Mouse (Mus musculus): ENCODE measurements around the gene Jade1. TPM values are rescaled to one million over a fixed set of nuclear protein-coding genes. Genes with fewer than 3 reads are reported as not detected.

Jade1 gene
- polyA plus RNA-seq, 1 experiment from 2014 or later: 18.6 TPM

GRCm38 (mm10) chr3:41609071-41609470, 53.5 kb downstream of the Jade1 start:
- no peak for DNase-seq (ENCODE audit: low spot score)

GRCm38 (mm10) chr3:41612211-41612610, 56.7 kb downstream of the Jade1 start:
- WGBS: 88% methylated on average over 3 of the region's 3 CpGs
- Histone ChIP-seq H3K27ac (ENCODE audit: low read depth, low read length) (no peak overlapping the region), H3K4me1 (replicated peaks; ENCODE audit: control insufficient read depth, insufficient read depth, low read length) (no peaks in the 10 kb centered on the region), H3K9me3 (ENCODE audit: control insufficient read depth, low read length) (no peaks in the 10 kb centered on the region), H3K4me3 (ENCODE audit: low read depth, low read length) (no peak overlapping the region), H3K27me3 (replicated peaks; ENCODE audit: control insufficient read depth, insufficient read depth, low read length) (no peaks in the 10 kb centered on the region), H3K4me2 (no peak overlapping the region), H3K36me3 (ENCODE audit: control insufficient read depth, insufficient read depth, low read length) (peaks cover 25% of the 10 kb centered on the region), H3K9ac (ENCODE audit: low read depth, low read length) (no peak overlapping the region)
- DNase-seq (ENCODE audit: low spot score): no peak
- ATAC-seq (replicated peaks; ENCODE audit: low FRiP score): no peak

More at GRCm38 (mm10) chr3:41609071-41609470, 53.5 kb downstream of the Jade1 start:
- WGBS: 92% methylated on average over 5 of the region's 5 CpGs
- no peak for ATAC-seq (replicated peaks; ENCODE audit: low FRiP score)
- Histone ChIP-seq H3K9ac (ENCODE audit: low read depth, low read length) (no peak overlapping the region), H3K27ac (ENCODE audit: low read depth, low read length) (no peak overlapping the region), H3K4me3 (ENCODE audit: low read depth, low read length) (no peak overlapping the region), H3K27me3 (replicated peaks; ENCODE audit: control insufficient read depth, insufficient read depth, low read length) (no peaks in the 10 kb centered on the region), H3K4me2 (no peak overlapping the region), H3K9me3 (ENCODE audit: control insufficient read depth, low read length) (no peaks in the 10 kb centered on the region), H3K4me1 (replicated peaks; ENCODE audit: control insufficient read depth, insufficient read depth, low read length) (no peaks in the 10 kb centered on the region), H3K36me3 (ENCODE audit: control insufficient read depth, insufficient read depth, low read length) (peaks cover 28% of the 10 kb centered on the region)

GRCm38 (mm10) chr3:41613706-41614105, 58.2 kb downstream of the Jade1 start:
- WGBS: 94% methylated on average over 9 of the region's 9 CpGs

GRCm38 (mm10) chr3:41614230-41614985, 58.9 kb downstream of the Jade1 start:
- no peaks in the 10 kb centered on the region for H3K9me3 ChIP-seq (ENCODE audit: control insufficient read depth, low read length)
- H3K36me3 ChIP-seq (ENCODE audit: control insufficient read depth, insufficient read depth, low read length): peaks cover 24% of the 10 kb centered on the region
- no peak overlapping the region for H3K27ac ChIP-seq (ENCODE audit: low read depth, low read length)
- no peak for DNase-seq (ENCODE audit: low spot score)
- H3K9ac ChIP-seq (ENCODE audit: low read depth, low read length): no peak overlapping the region
- no peak overlapping the region for H3K4me2 ChIP-seq
- WGBS: 90% methylated on average over 5 of the region's 5 CpGs
- H3K4me3 ChIP-seq (ENCODE audit: low read depth, low read length): no peak overlapping the region
- H3K4me1 ChIP-seq (replicated peaks; ENCODE audit: control insufficient read depth, insufficient read depth, low read length): no peaks in the 10 kb centered on the region
- ATAC-seq (replicated peaks; ENCODE audit: low FRiP score): no peak
- no peaks in the 10 kb centered on the region for H3K27me3 ChIP-seq (replicated peaks; ENCODE audit: control insufficient read depth, insufficient read depth, low read length)

More at GRCm38 (mm10) chr3:41613706-41614105, 58.2 kb downstream of the Jade1 start:
- H3K9ac ChIP-seq (ENCODE audit: low read depth, low read length): no peak overlapping the region
- H3K4me2 ChIP-seq: no peak overlapping the region
- DNase-seq (ENCODE audit: low spot score) (no peak), ATAC-seq (replicated peaks; ENCODE audit: low FRiP score) (no peak)
- H3K36me3 ChIP-seq (ENCODE audit: control insufficient read depth, insufficient read depth, low read length): peaks cover 25% of the 10 kb centered on the region
- H3K4me3 ChIP-seq (ENCODE audit: low read depth, low read length): no peak overlapping the region
- H3K9me3 ChIP-seq (ENCODE audit: control insufficient read depth, low read length): no peaks in the 10 kb centered on the region
- no peak overlapping the region for H3K27ac ChIP-seq (ENCODE audit: low read depth, low read length)
- H3K27me3 ChIP-seq (replicated peaks; ENCODE audit: control insufficient read depth, insufficient read depth, low read length): no peaks in the 10 kb centered on the region
- no peaks in the 10 kb centered on the region for H3K4me1 ChIP-seq (replicated peaks; ENCODE audit: control insufficient read depth, insufficient read depth, low read length)

- H3K36me3 ChIP-seq (ENCODE audit: control insufficient read depth, insufficient read depth, low read length): peaks cover 5% of the 10 kb centered on the region
- H3K27ac ChIP-seq (ENCODE audit: low read depth, low read length): no peak overlapping the region
- H3K4me1 ChIP-seq (replicated peaks; ENCODE audit: control insufficient read depth, insufficient read depth, low read length): no peaks in the 10 kb centered on the region
- no peaks in the 10 kb centered on the region for H3K27me3 ChIP-seq (replicated peaks; ENCODE audit: control insufficient read depth, insufficient read depth, low read length)
- 74% methylated on average over 3 of the region's 3 CpGs for WGBS
- no peak overlapping the region for H3K4me3 ChIP-seq (ENCODE audit: low read depth, low read length)
- DNase-seq (ENCODE audit: low spot score): no peak
- H3K9me3 ChIP-seq (ENCODE audit: control insufficient read depth, low read length): no peaks in the 10 kb centered on the region
- no peak overlapping the region for H3K4me2 ChIP-seq
- H3K9ac ChIP-seq (ENCODE audit: low read depth, low read length): no peak overlapping the region
- no peak for ATAC-seq (replicated peaks; ENCODE audit: low FRiP score)
Observed at GRCm38 (mm10) chr3:41618036-41618435, 62.5 kb downstream of the Jade1 start.

- WGBS: 91% methylated on average over 3 of the region's 3 CpGs
- no peak for ATAC-seq (replicated peaks; ENCODE audit: low FRiP score)
- Histone ChIP-seq H3K9ac (ENCODE audit: low read depth, low read length) (no peak overlapping the region), H3K4me1 (replicated peaks; ENCODE audit: control insufficient read depth, insufficient read depth, low read length) (no peaks in the 10 kb centered on the region), H3K27me3 (replicated peaks; ENCODE audit: control insufficient read depth, insufficient read depth, low read length) (no peaks in the 10 kb centered on the region), H3K4me3 (ENCODE audit: low read depth, low read length) (no peak overlapping the region), H3K9me3 (ENCODE audit: control insufficient read depth, low read length) (no peaks in the 10 kb centered on the region), H3K36me3 (ENCODE audit: control insufficient read depth, insufficient read depth, low read length) (peaks cover 3% of the 10 kb centered on the region; the same call in 1 of the 2 replicates), H3K27ac (ENCODE audit: low read depth, low read length) (no peak overlapping the region), H3K4me2 (no peak overlapping the region)
- DNase-seq (ENCODE audit: low spot score): no peak
Observed at GRCm38 (mm10) chr3:41618488-41618887, 63.0 kb downstream of the Jade1 start.

GRCm38 (mm10) chr3:41620971-41621370, 65.4 kb downstream of the Jade1 start:
- DNase-seq (ENCODE audit: low spot score) (no peak), ATAC-seq (replicated peaks; ENCODE audit: low FRiP score) (no peak)
- no peak overlapping the region for H3K4me2 ChIP-seq
- no peaks in the 10 kb centered on the region for H3K27me3 ChIP-seq (replicated peaks; ENCODE audit: control insufficient read depth, insufficient read depth, low read length)
- H3K9ac ChIP-seq (ENCODE audit: low read depth, low read length): no peak overlapping the region
- H3K4me3 ChIP-seq (ENCODE audit: low read depth, low read length): no peak overlapping the region
- H3K36me3 ChIP-seq (ENCODE audit: control insufficient read depth, insufficient read depth, low read length): no peaks in the 10 kb centered on the region
- no peaks in the 10 kb centered on the region for H3K4me1 ChIP-seq (replicated peaks; ENCODE audit: control insufficient read depth, insufficient read depth, low read length)
- no peak overlapping the region for H3K27ac ChIP-seq (ENCODE audit: low read depth, low read length)
- H3K9me3 ChIP-seq (ENCODE audit: control insufficient read depth, low read length): no peaks in the 10 kb centered on the region
- WGBS: 83% methylated on average over 7 of the region's 7 CpGs

GRCm38 (mm10) chr3:41655642-41656041, 100.1 kb downstream of the Jade1 start:
- Histone ChIP-seq H3K36me3 (ENCODE audit: control insufficient read depth, insufficient read depth, low read length) (no peaks in the 10 kb centered on the region), H3K9me3 (ENCODE audit: control insufficient read depth, low read length) (no peaks in the 10 kb centered on the region), H3K27me3 (replicated peaks; ENCODE audit: control insufficient read depth, insufficient read depth, low read length) (no peaks in the 10 kb centered on the region), H3K4me3 (ENCODE audit: low read depth, low read length) (no peak overlapping the region), H3K4me2 (no peak overlapping the region), H3K4me1 (replicated peaks; ENCODE audit: control insufficient read depth, insufficient read depth, low read length) (no peaks in the 10 kb centered on the region), H3K27ac (ENCODE audit: low read depth, low read length) (no peak overlapping the region), H3K9ac (ENCODE audit: low read depth, low read length) (no peak overlapping the region)
- WGBS: 84% methylated on average over 1 of the region's 1 CpGs
- ATAC-seq (replicated peaks; ENCODE audit: low FRiP score) (no peak), DNase-seq (ENCODE audit: low spot score) (no peak)
